Mouse (Mus musculus) urinary bladder, adult 18-20 months (tissue): ENCODE results near the gene Cntfr.
"Not testable (repeated sequence)": the region's sequence is repeated elsewhere in the genome, so short reads cannot be mapped to it uniquely, and the experiment has no call there.

Experiments
- DNase-seq, 2 experiments: peaks; one replicate each; pipeline ENCODE4 v3.0.0; 2022; ENCODE audit warnings: low spot score in 2 of 2, mixed read lengths in 2 of 2

The Cntfr gene

GRCm38 (mm10) chr4:41710229-41710628 lies 13.3 kb upstream of the Cntfr start:
- DNase-seq: no peak

- no peak for DNase-seq
Measured at GRCm38 (mm10) chr4:41708192-41708745, 11.4 kb upstream of the Cntfr start.

- DNase-seq: no peak
Measured at GRCm38 (mm10) chr4:41707011-41707535, 10.2 kb upstream of the Cntfr start.

- DNase-seq: no peak
Measured at GRCm38 (mm10) chr4:41705922-41706754, 9.2 kb upstream of the Cntfr start.

- DNase-seq: no peak
Measured at GRCm38 (mm10) chr4:41704651-41705050, 7.8 kb upstream of the Cntfr start.

GRCm38 (mm10) chr4:41702226-41702625 lies 5.3 kb upstream of the Cntfr start:
- DNase-seq: not testable (repeated sequence)

- DNase-seq: not testable (repeated sequence)
Measured at GRCm38 (mm10) chr4:41700224-41700623, 3.3 kb upstream of the Cntfr start.

- not testable (repeated sequence) for DNase-seq
Measured at GRCm38 (mm10) chr4:41699783-41700182, 2.9 kb upstream of the Cntfr start, which contains the start of gene Il11ra1. Il11ra1 (plus strand) TSS chr4:41699989.

- not testable (repeated sequence) for DNase-seq
Measured at GRCm38 (mm10) chr4:41698421-41699016, 1.6 kb upstream of the Cntfr start.

GRCm38 (mm10) chr4:41696452-41696851 lies 437 bp downstream of the Cntfr start:
- not testable (repeated sequence) for DNase-seq

GRCm38 (mm10) chr4:41695800-41696199 lies 1.1 kb downstream of the Cntfr start:
- DNase-seq: not testable (repeated sequence)

GRCm38 (mm10) chr4:41693511-41693910 lies 3.4 kb downstream of the Cntfr start:
- not testable (repeated sequence) for DNase-seq

- not testable (repeated sequence) for DNase-seq
Measured at GRCm38 (mm10) chr4:41690014-41690413, 6.9 kb downstream of the Cntfr start.

GRCm38 (mm10) chr4:41688562-41688961 lies 8.3 kb downstream of the Cntfr start:
- not testable (repeated sequence) for DNase-seq

- DNase-seq: not testable (repeated sequence)
Measured at GRCm38 (mm10) chr4:41685882-41686492, 10.9 kb downstream of the Cntfr start.

- DNase-seq: not testable (repeated sequence)
Measured at GRCm38 (mm10) chr4:41684931-41685453, 11.9 kb downstream of the Cntfr start.

GRCm38 (mm10) chr4:41684131-41684930 lies 12.6 kb downstream of the Cntfr start:
- not testable (repeated sequence) for DNase-seq

- DNase-seq: not testable (repeated sequence)
Measured at GRCm38 (mm10) chr4:41683303-41683702, 13.6 kb downstream of the Cntfr start.

- DNase-seq: no peak
Measured at GRCm38 (mm10) chr4:41682789-41683188, 14.1 kb downstream of the Cntfr start.

GRCm38 (mm10) chr4:41681947-41682346 lies 14.9 kb downstream of the Cntfr start:
- no peak for DNase-seq

GRCm38 (mm10) chr4:41681176-41681575 lies 15.7 kb downstream of the Cntfr start:
- DNase-seq: no peak
